Mouse (Mus musculus) stomach, postnatal 0 days (tissue): Measurements from ENCODE around the gene Cep97.

Experiments
- CTCF ChIP-seq: IDR thresholded peaks from 2 replicates; pipeline ENCODE4 v1.5.1; 2016; ENCODE audit warnings: antibody characterized with exemption, low read depth, mild to moderate bottlenecking, moderate library complexity
- EP300 ChIP-seq: optimal IDR thresholded peaks from 2 replicates; pipeline ENCODE3; 2016; ENCODE audit warnings: antibody characterized with exemption

DNA sequence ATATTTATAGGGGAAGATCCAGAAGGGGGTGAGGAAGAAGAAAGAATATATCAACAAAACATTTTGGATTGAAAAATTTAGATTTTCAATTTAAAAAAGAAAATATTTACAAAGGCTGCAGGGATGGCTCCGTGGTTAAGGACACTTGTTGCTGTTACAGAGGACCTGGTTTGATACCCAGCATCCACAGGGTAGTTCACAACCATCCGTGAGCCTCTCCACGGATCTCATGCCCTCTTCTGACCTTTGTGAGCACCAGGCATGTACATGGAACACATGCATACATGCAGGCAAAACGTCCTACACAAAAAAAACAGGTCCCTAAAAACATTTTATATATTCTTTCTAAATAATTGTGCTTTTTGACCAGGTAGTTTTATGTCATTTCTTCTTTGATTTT is 70.8 kb downstream of the Cep97 start:
- TF ChIP-seq CTCF (no peak), EP300 (no peak)
